Mouse (Mus musculus) liver, postnatal 0 days (tissue): ENCODE data around the gene Wfdc6a.

Experiments
- CTCF ChIP-seq: sonication (generic); IDR thresholded peaks from 2 replicates; pipeline ENCODE4 v1.5.1; 2016; ENCODE audit warnings: antibody characterized with exemption, low read depth
- EP300 ChIP-seq: IDR thresholded peaks from 2 replicates; pipeline ENCODE4 v1.6.1; 2016; ENCODE audit warnings: antibody characterized with exemption, low read depth, mild to moderate bottlenecking

- TF ChIP-seq CTCF (no peak), EP300 (no peak)
These were observed 33.7 kb downstream of the Wfdc6a start for GRCm38 (mm10) chr2:164551502-164551901.
